Mouse (Mus musculus): Measurements from ENCODE around the gene Tshz2. TPM values are rescaled to one million over a fixed set of nuclear protein-coding genes. Genes with fewer than 3 reads are reported as not detected.

Gene Tshz2
- polyA plus RNA-seq, 1 experiment, result 5.8 TPM

DNA sequence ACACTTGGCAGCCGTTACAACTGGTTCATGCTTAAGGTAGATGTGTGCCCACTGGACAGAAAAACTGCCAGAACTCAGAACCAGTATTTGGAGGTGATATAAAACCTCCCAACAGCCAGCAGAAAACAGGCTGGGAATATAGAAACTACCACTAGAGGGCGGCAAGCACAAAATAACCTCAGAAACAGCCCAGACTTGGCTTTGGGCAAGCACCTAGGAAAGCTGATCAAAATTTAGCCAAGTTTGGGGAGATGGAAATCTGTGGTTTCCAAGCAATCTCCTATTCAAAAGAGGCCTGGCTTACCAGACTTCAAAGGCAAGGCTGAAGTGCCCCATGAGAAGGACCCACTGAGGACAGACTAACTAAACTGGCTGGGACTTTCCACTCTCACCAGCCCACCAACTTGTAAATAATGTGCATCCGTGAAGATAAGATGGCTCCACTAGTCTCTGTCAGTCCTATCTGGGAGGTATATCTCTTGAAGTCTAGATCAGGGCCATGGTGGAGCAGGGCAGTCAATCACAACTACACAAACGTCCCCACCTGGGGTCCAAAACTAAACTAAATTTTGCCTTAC is 484.0 kb downstream of the Tshz2 start:
- no peak overlapping the region for H3K4me3 ChIP-seq (ENCODE audit: low read depth, low read length)
- no peaks in the 10 kb centered on the region for H3K27me3 ChIP-seq (ENCODE audit: control insufficient read depth, insufficient read depth, low read length)
- WGBS, result 29% methylated on average over 4 of the region's 4 CpGs
- H3K4me1 ChIP-seq (ENCODE audit: control insufficient read depth, insufficient read depth, insufficient read length, low read length), result peaks cover 12% of the 10 kb centered on the region
- peaks cover 76% of the 10 kb centered on the region for H3K36me3 ChIP-seq (ENCODE audit: control insufficient read depth, insufficient read depth, low read length)
- TF ChIP-seq CTCF (IDR thresholded peaks at IDR 0.05; ENCODE audit: extremely low read depth, insufficient read length, insufficient replicate concordance, low read depth, low read length) (peak; percentile 39; the same call in 1 of the 2 replicates), POLR2A (IDR thresholded peaks at IDR 0.05; ENCODE audit: low read depth, low read length) (no peak)
- no peak overlapping the region for H3K27ac ChIP-seq (ENCODE audit: insufficient read depth, low read depth, low read length)

DNA sequence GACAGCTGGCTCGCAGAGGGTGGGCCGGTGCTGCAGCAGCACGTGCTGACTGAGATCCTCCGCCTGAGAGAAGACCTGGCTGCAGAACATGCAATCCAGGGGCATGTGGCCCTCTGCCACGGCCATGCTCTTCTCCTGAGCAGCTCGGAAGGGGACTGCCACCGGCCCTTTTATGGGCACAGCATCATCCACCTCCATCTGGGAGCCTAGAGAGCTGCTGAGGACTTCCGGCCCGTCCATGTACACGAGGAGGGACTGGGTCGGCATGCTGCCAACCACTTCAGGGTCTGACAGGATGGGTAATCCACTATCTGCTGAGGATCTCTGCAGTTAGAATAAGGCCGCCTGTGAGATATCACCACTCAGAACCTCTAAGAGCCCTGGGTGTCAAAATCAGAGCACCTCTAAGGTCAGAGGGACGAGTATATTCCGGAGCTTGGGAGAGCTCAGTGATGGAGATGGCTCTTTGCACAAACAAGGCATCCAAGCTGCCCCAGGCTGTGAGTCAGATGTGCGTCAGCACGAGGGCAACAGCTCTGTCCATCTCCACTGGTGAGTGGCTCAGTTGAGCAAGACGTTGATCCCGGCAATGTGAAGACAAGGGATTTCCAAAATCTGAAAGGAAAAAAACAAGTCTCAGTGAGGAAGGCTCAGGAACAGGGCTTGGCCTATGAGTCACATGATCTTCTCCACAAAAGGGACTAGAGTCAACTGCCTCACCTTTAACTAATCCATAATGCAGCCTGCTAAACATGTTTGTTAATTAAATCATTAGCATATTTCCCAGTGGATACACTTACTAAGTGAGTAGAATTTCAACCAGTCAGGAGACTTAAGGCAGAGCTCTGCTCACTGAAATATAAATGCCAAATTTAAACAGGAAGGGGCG is 487.6 kb downstream of the Tshz2 start:
- TF ChIP-seq POLR2A (IDR thresholded peaks at IDR 0.05; ENCODE audit: low read depth, low read length), result no peak
- no peak for TF ChIP-seq CTCF (IDR thresholded peaks at IDR 0.05; ENCODE audit: extremely low read depth, insufficient read length, insufficient replicate concordance, low read depth, low read length)
- H3K4me1 ChIP-seq (ENCODE audit: control insufficient read depth, insufficient read depth, insufficient read length, low read length), result peaks cover 25% of the 10 kb centered on the region
- H3K27ac ChIP-seq (ENCODE audit: insufficient read depth, low read depth, low read length), result no peak overlapping the region
- no peak overlapping the region for H3K4me3 ChIP-seq (ENCODE audit: low read depth, low read length)
- H3K27me3 ChIP-seq (ENCODE audit: control insufficient read depth, insufficient read depth, low read length), result no peaks in the 10 kb centered on the region
- peaks cover 47% of the 10 kb centered on the region for H3K36me3 ChIP-seq (ENCODE audit: control insufficient read depth, insufficient read depth, low read length)
- 80% methylated on average over 19 of the region's 19 CpGs for WGBS

Other genes starting within 250 kb of the Tshz2 start
- gene Gm11011, start 45.3 kb upstream of the Tshz2 start, polyA plus RNA-seq (2012; rRNA removed), result not detected in 2 replicates

All from small intestine, adult 2 months (tissue).